9 mouse cellular contexts compared by ENCODE assay signal in the genomic region with DNA sequence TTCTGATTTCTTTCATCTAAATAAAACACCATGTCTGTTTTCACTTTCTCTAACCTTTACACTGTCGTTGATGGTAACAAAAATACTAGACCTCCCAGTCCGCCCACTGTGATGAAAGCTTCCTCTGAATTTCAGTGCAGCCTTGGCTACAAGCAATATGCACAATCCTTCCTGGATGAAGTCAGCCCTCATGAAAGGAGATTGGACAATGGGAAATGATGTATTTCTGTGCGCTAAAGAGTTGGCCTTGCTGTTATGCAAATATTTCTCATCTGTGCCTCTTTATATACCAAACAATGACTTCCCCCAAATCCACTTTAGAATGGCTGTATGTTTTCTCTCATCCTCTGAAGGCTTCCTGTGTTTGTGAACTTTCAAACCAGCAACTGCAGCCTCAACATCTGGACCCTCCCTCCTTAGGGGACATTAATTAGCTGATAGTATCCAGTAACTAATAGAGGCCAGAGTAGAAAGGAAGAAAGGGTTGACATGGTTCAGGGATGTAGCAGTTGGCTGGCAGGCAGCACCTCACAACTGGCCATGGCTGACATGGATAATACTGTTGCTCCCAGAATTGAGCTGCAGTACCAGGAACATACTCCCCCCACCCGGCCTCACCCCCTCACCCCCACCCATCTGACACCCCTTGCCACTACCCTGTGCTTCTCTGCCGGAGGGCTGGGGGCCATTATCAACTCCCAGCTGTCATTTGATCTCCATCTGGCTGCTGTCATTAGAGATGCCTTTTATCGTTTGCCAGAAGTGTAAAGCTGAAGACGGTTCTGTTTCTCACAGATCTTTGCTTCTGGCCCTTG. TPM values are rescaled to one million over a fixed set of nuclear protein-coding genes. Genes with fewer than 3 reads are reported as not detected.
DNase-seq lines count a peak whose midpoint lies in the region; ATAC-seq lines count a peak whose summit lies in the region.
"Had no signal": no experiment of that assay in that cellular context is flagged by ENCODE, and none has a peak within 500 bp of the region (broad histone marks: within the 10 kb centered on the region; RNA-seq: fewer than 3 reads in every experiment).

No protein-coding gene starts in this region.

- no peaks in the 10 kb centered on the region for H3K27me3 ChIP-seq in forebrain, embryonic 11.5 days (ENCODE audit: control insufficient read depth, insufficient read depth, low read length)
- no peaks in the 10 kb centered on the region for H3K27me3 ChIP-seq in forebrain, embryonic 10.5 days (ENCODE audit: poor library complexity, severe bottlenecking)
- H3K27me3 ChIP-seq in hindbrain, embryonic 16.5 days (replicated peaks; ENCODE audit: control insufficient read depth, insufficient read depth, low read length): no peaks in the 10 kb centered on the region
- no peaks in the 10 kb centered on the region for H3K27me3 ChIP-seq in midbrain, embryonic 13.5 days

- peak; percentile 81 for ATAC-seq in forebrain, embryonic 11.5 days (replicated peaks; ENCODE audit: low FRiP score)
- peak; percentile 77 for ATAC-seq in hindbrain, embryonic 16.5 days
- ATAC-seq in midbrain, embryonic 13.5 days: peak; percentile 69
- ATAC-seq in activated CD4-positive, CD25-positive, alpha-beta regulatory T cell, adult 4 months: no peak

- no peak overlapping the region for H3K27ac ChIP-seq in forebrain, embryonic 11.5 days (ENCODE audit: low read depth, low read length)
- no peak overlapping the region for H3K27ac ChIP-seq in forebrain, embryonic 10.5 days
- H3K27ac ChIP-seq in hindbrain, embryonic 16.5 days (ENCODE audit: low read depth, low read length): no peak overlapping the region
- H3K27ac ChIP-seq in midbrain, embryonic 13.5 days: peak overlapping the region; percentile 10; the same call in 1 of the 2 replicates

- no peak overlapping the region for H3K4me2 ChIP-seq in forebrain, embryonic 11.5 days (ENCODE audit: low read depth, low read length, severe bottlenecking)
- no peak overlapping the region for H3K4me2 ChIP-seq in hindbrain, embryonic 16.5 days (ENCODE audit: low read length)
- H3K4me2 ChIP-seq in midbrain, embryonic 13.5 days (replicated peaks): no peak overlapping the region

- H3K4me1 ChIP-seq in forebrain, embryonic 11.5 days (replicated peaks; ENCODE audit: control insufficient read depth, insufficient read depth, low read length): 0 out of 2 replicates have a peak, but pooled peaks cover 3% of the 10 kb centered on the region
- H3K4me1 ChIP-seq in forebrain, embryonic 10.5 days: peaks cover 12% of the 10 kb centered on the region
- peaks cover 5% of the 10 kb centered on the region for H3K4me1 ChIP-seq in hindbrain, embryonic 16.5 days (ENCODE audit: control insufficient read depth, insufficient read depth, low read depth, low read length)
- peaks cover 9% of the 10 kb centered on the region; the same call in 1 of the 2 replicates for H3K4me1 ChIP-seq in midbrain, embryonic 13.5 days (replicated peaks)

- DNase-seq in forebrain, embryonic 11.5 days (ENCODE audit: low spot score): no peak
- DNase-seq in forebrain, embryonic 10.5 days (ENCODE audit: extremely low spot score, low spot score): no peak
- DNase-seq in c-Kit-positive CD71-positive TER-119-positive erythroid progenitor cells, embryonic 14.5 days (ENCODE audit: low spot score): peak; percentile 65
- no peak for DNase-seq in thymus, postnatal 4 days
- DNase-seq in heart, postnatal 4 days: no peak
- DNase-seq: gastrocnemius, postnatal 25 days had no signal

- H3K36me3 ChIP-seq in forebrain, embryonic 11.5 days (ENCODE audit: control insufficient read depth, insufficient read depth, low read length): no peaks in the 10 kb centered on the region
- H3K36me3 ChIP-seq in forebrain, embryonic 10.5 days (replicated peaks): no peaks in the 10 kb centered on the region
- H3K36me3 ChIP-seq in hindbrain, embryonic 16.5 days (ENCODE audit: control insufficient read depth, insufficient read depth, low read length): no peaks in the 10 kb centered on the region
- no peaks in the 10 kb centered on the region for H3K36me3 ChIP-seq in midbrain, embryonic 13.5 days

- no peaks in the 10 kb centered on the region for H3K9me3 ChIP-seq in forebrain, embryonic 11.5 days (ENCODE audit: control insufficient read depth, low read length)
- H3K9me3 ChIP-seq in forebrain, embryonic 10.5 days: no peaks in the 10 kb centered on the region
- no peaks in the 10 kb centered on the region for H3K9me3 ChIP-seq in hindbrain, embryonic 16.5 days (ENCODE audit: control insufficient read depth, low read length)
- no peaks in the 10 kb centered on the region for H3K9me3 ChIP-seq in midbrain, embryonic 13.5 days

- H3K4me3 ChIP-seq in forebrain, embryonic 11.5 days (ENCODE audit: low read depth, low read length): no peak overlapping the region
- H3K4me3 ChIP-seq in forebrain, embryonic 10.5 days: no peak overlapping the region
- no peak overlapping the region for H3K4me3 ChIP-seq in hindbrain, embryonic 16.5 days (ENCODE audit: low read length)
- no peak overlapping the region for H3K4me3 ChIP-seq in midbrain, embryonic 13.5 days (replicated peaks)

- H3K9ac ChIP-seq in forebrain, embryonic 11.5 days (ENCODE audit: low read length): no peak overlapping the region
- no peak overlapping the region for H3K9ac ChIP-seq in hindbrain, embryonic 16.5 days (ENCODE audit: low read depth, low read length)
- H3K9ac ChIP-seq in midbrain, embryonic 13.5 days (replicated peaks): no peak overlapping the region

- 56% methylated on average over 7 of the region's 7 CpGs for WGBS in forebrain, embryonic 11.5 days
- WGBS in forebrain, embryonic 10.5 days: 68% methylated on average over 7 of the region's 7 CpGs
- 28% methylated on average over 7 of the region's 7 CpGs for WGBS in hindbrain, embryonic 16.5 days
- WGBS in midbrain, embryonic 13.5 days: 38% methylated on average over 7 of the region's 7 CpGs

RNA-seq across cellular contexts. Expression of gene Gadd45a, which starts 11.8 kb away (rescaled TPM):
- polyA plus RNA-seq in forebrain, embryonic 11.5 days (2014; fragmentation: Nextera tagmentation; extraction: Ambion mirVana): 19.7 and 23.2 TPM in 2 replicates
- 21.6 and 22.9 TPM in 2 replicates for polyA plus RNA-seq in forebrain, embryonic 10.5 days (2016; fragmentation: Nextera tagmentation; extraction: Ambion mirVana)
- 15.3 and 18.5 TPM in 2 replicates for polyA plus RNA-seq in hindbrain, embryonic 16.5 days (2015; fragmentation: Nextera tagmentation; extraction: Ambion mirVana)
- 18.6 and 21.1 TPM in 2 replicates for polyA plus RNA-seq in midbrain, embryonic 13.5 days (2015; fragmentation: Nextera tagmentation; extraction: Ambion mirVana)
- 1 to 10 TPM; 4.1 to 5.6 TPM for polyA plus RNA-seq in activated CD4-positive, CD25-positive, alpha-beta regulatory T cell, adult 4 months (2017; shearing (Covaris generic))
- total RNA-seq in heart, postnatal 4 days (2021): 1 to 10 TPM; 7.2 to 8.7 TPM
